Mouse (Mus musculus) monocyte, adult 2 months (primary cell): ENCODE measurements around the gene 2700049A03Rik.
A peak's percentile ranks its signal among the peaks of the same experiment; 100 is the strongest.
"Not testable (repeated sequence)": the region's sequence is repeated elsewhere in the genome, so short reads cannot be mapped to it uniquely, and the experiment has no call there.

ENCODE experiments used
- DNase-seq, 2 experiments: peaks; one replicate each; pipeline ENCODE4 v3.0.0; 2022; ENCODE audit warnings: low spot score in 2 of 2, low read depth in 1 of 2

Gene 2700049A03Rik

GRCm38 (mm10) chr12:71136130-71136973 is at the start of gene 2700049A03Rik, which contains the start of gene Timm9:
Gene 2700049A03Rik, plus strand, starts transcription at chr12:71136848.
Gene Timm9, minus strand, starts transcription at chr12:71136684.
- DNase-seq: peak; percentile 36 to 76

GRCm38 (mm10) chr12:71104275-71104674 is 32.4 kb upstream of the 2700049A03Rik start:
- not testable (repeated sequence) for DNase-seq

- no peak for DNase-seq
Observed at GRCm38 (mm10) chr12:71107216-71107771, 29.4 kb upstream of the 2700049A03Rik start.

- DNase-seq: no peak
Observed at GRCm38 (mm10) chr12:71111331-71111730, 25.3 kb upstream of the 2700049A03Rik start, which contains the start of gene Tomm20l. Gene Tomm20l, plus strand, starts transcription at chr12:71111428.

GRCm38 (mm10) chr12:71113074-71113473 is 23.6 kb upstream of the 2700049A03Rik start:
- DNase-seq: no peak

- peak; percentile 49 to 54 for DNase-seq
Observed at GRCm38 (mm10) chr12:71113675-71114288, 22.9 kb upstream of the 2700049A03Rik start.

GRCm38 (mm10) chr12:71116411-71116810 is 20.2 kb upstream of the 2700049A03Rik start:
- DNase-seq: no peak

GRCm38 (mm10) chr12:71122731-71123130 is 13.9 kb upstream of the 2700049A03Rik start:
- no peak for DNase-seq

GRCm38 (mm10) chr12:71123286-71123685 is 13.4 kb upstream of the 2700049A03Rik start:
- DNase-seq: no peak

- DNase-seq: no peak
Observed at GRCm38 (mm10) chr12:71135581-71135980, 1.1 kb upstream of the 2700049A03Rik start.

- peak; percentile 29 to 71 for DNase-seq
Observed at GRCm38 (mm10) chr12:71136974-71137491, 385 bp downstream of the 2700049A03Rik start.

GRCm38 (mm10) chr12:71137686-71138085 is 1.0 kb downstream of the 2700049A03Rik start:
- DNase-seq: no peak

- DNase-seq: no peak
Observed at GRCm38 (mm10) chr12:71139258-71139828, 2.7 kb downstream of the 2700049A03Rik start.

GRCm38 (mm10) chr12:71141189-71141588 is 4.5 kb downstream of the 2700049A03Rik start:
- no peak for DNase-seq

- DNase-seq: no peak
Observed at GRCm38 (mm10) chr12:71147641-71148040, 11.0 kb downstream of the 2700049A03Rik start.

- DNase-seq: no peak
Observed at GRCm38 (mm10) chr12:71148801-71149200, 12.2 kb downstream of the 2700049A03Rik start.

- no peak for DNase-seq
Observed at GRCm38 (mm10) chr12:71149456-71149855, 12.8 kb downstream of the 2700049A03Rik start.

GRCm38 (mm10) chr12:71150167-71150566 is 13.5 kb downstream of the 2700049A03Rik start:
- no peak for DNase-seq

GRCm38 (mm10) chr12:71154979-71155378 is 18.3 kb downstream of the 2700049A03Rik start:
- DNase-seq: no peak

GRCm38 (mm10) chr12:71157974-71158373 is 21.3 kb downstream of the 2700049A03Rik start:
- DNase-seq: no peak

GRCm38 (mm10) chr12:71164410-71164809 is 27.8 kb downstream of the 2700049A03Rik start:
- no peak for DNase-seq
